Mouse (Mus musculus): Measurements from ENCODE around the gene Mxi1.

GRCm38 (mm10) chr19:53375816-53376215 lies 65.5 kb downstream of the Mxi1 start:
- TF ChIP-seq CTCF (conservative IDR thresholded peaks at IDR 0.05; ENCODE audit: insufficient read depth, insufficient read length, low read depth, low read length) (no peak), POLR2A (IDR thresholded peaks at IDR 0.05; ENCODE audit: low read depth, low read length) (no peak)

Measured in kidney, adult 2 months (tissue).